Mouse (Mus musculus) heart, postnatal 36 days (tissue): ENCODE data around the gene Deaf1. TPM values are rescaled to one million over a fixed set of nuclear protein-coding genes. Genes with fewer than 3 reads are reported as not detected.

Experiments used
- DNase-seq, 2 experiments: peaks; one replicate each; pipeline ENCODE4 v3.0.0; 2021 to 2022
- intact Hi-C: fragments of 180-260 bp; cut with DNase I; formaldehyde crosslinking; loops from one replicate; pipeline ENCODE4 v1.15.1; 2025
- total RNA-seq, 2 experiments: library from RNA; stranded (reverse); gene quantifications; 2 replicates each; pipeline ENCODE4 v1.2.3; 2021

Gene Deaf1
- total RNA-seq, 2 experiments from 2014 or later, result 16.5 to 17.1 TPM

DNA sequence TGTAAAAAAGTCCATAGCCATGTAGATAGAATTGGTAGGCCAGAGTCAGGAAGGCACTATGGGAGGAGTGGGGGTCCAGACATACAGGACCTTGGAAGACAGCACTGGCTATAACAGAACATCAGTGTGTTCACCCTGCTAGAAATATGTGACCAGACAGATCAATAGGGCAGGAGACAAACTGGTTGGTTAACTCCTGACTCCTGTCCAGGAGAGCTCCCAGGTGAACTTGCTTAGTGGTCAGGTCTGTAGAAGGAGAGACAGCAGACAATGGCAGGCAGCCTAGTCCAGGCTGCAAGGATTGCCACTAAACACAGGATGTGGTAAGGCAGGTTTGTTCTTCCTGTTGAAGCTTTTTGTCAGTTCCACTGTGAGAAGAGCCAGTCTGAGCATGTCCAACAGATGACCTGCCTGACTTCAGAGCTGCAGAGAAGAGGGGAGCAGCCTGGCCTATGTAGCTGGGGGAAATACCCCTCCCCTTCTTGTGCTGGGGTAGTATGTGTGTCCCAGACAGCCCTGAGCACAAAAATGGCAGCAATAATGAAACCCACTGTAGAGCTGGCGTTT lies 24.7 kb downstream of the Deaf1 start:
- intact Hi-C loops, result no loop called here
- DNase-seq, result no peak

DNA sequence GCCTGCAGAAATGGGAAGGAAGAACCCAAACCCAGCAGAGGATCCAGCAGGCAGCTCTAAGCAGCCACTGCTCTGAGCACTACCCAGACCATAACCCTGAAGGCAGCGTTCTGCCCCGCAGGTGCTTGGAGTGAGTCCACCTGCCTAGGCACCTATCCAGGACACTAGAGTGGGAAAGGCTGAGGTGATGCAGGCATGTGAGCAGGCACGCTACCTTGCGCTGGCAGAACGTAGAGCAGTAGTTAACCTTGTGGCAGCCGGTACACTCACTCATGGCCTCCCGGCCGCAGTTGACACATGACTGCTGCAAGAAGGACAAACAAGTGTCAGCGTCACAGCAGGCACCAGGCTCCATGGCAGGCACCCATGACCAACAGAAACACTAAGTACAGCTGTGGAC lies 26.1 kb downstream of the Deaf1 start:
- DNase-seq, result no peak
- intact Hi-C loops, result no loop called here

DNA sequence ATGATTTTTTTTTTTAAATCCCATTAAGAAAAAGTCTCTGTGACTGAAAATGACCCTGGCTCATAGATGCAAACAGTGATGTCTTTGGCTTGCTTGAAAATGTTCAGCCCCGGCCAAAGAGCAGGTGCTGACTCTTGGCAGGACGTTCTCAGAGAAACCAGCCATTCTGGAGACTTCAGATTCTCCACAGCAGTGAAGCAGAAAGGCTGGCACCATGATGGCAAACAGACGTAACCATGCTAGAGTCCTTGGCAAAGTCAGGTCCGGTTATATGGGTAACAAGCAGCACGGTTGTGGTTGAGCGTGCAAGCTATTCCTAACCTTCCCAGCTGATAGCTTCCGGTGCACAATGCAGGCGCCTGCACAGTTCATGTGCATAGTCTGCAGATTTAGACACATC lies 28.3 kb downstream of the Deaf1 start:
- intact Hi-C loops, result no loop called here
- no peak for DNase-seq

DNA sequence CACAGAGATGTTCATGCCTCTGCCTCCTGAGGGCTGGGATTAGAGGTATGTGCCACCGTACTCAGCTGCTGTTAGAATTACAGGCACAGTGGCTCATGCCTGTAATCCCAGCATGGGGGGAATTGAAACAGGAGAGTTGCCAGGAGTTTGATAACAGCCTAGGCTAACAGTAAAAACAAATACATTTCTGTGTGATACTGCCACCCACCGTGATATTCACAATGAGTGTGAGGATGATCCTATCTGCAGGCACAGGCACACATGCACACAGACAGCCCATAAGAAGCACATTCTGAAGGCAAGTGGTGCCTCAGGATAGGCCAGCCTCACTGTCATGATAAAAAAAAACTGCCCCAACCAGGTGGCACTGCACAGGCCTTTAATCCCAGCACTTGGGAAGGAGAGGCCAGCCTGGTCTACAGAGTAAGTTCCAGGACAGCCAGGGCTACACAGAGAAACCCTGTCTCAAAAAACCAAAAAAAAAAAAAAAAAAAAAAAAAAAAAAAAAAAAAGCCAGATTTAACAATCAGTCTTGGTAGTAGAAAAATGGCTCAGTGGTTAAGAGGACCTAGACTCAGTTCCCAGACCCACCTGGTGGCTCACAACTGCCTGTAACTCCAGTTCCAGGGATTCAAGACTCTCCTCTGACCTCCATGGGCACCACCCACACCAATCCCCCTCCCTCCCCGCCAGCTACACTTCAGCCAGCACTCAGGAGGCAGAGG lies 29.4 kb downstream of the Deaf1 start:
- no peak for DNase-seq
- intact Hi-C loops, result no loop called here

DNA sequence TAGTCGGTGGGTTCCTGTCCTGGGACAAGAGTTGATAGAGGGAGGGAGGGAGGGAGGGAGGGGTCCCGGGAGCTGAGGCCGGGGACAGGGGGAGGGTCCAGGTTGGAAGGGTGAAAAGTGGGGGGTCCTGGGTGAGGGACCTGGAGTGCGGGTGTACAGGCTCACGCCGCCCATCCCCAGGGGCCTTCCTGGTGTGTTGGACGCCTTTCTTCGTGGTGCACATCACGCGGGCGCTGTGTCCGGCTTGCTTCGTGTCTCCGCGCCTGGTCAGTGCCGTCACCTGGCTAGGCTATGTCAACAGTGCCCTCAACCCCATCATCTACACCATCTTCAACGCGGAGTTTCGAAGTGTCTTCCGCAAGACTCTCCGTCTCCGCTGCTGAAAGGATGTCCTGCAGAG lies 33.0 kb downstream of the Deaf1 start:
- intact Hi-C loops, result no loop called here
- DNase-seq, result no peak

DNA sequence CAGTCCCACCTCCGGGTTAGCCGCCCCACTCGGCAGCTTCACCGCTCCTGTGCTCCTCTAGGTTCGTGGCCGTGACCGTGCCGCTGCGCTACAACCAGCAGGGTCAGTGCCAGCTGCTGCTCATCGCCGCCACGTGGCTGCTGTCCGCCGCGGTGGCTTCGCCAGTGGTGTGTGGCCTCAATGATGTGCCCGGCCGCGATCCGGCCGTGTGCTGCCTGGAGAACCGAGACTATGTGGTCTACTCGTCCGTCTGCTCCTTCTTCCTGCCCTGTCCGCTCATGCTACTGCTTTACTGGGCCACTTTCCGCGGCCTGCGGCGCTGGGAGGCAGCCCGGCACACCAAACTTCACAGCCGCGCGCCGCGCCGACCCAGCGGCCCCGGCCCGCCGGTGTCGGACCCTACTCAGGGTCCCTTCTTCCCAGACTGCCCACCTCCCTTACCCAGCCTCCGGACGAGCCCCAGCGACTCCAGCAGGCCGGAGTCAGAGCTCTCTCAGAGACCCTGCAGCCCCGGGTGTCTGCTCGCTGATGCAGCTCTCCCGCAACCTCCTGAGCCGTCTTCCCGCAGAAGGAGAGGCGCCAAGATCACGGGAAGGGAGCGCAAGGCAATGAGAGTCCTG lies 33.5 kb downstream of the Deaf1 start:
- DNase-seq, result peak in 1 of 2 experiments; percentile 19
- intact Hi-C loops, result no loop called here

DNA sequence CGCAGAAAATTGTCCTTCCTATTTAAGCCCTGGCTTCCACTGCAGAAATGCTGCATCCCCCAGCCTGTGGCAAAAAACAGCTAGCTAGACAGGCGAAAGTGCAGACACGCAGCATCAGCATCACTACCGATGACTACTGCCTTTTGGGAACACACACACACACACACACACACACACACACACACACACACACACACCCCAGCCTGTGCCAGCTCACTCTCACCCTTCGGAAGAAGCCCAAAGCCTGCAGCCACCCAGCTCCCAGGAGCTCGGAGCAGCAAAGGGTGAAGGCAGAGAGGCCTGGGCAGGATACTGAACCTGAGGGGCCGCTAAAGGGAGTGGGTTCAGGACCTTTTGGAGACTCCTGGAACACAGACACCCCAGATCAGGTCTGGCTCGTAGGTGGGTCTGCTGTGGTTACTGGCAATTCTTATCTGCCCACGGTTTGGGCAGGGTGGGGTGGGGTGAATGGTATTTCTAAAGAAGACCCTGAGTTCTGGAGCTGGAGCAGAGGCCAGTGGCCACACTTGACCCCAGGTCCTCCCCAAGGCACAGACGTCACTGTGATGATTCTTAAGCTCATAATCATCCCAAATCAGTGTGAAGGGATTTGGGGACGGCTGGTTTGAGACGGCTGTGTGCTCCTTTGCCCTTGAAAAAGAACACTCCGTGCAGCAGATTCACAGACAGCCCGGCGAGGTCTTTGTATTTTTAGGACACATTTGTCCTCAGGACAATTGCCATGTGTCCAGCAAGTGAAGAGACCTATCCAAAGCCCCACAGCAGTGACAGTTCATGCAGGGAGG lies 34.7 kb downstream of the Deaf1 start:
- intact Hi-C loops, result no loop called here
- no peak for DNase-seq

DNA sequence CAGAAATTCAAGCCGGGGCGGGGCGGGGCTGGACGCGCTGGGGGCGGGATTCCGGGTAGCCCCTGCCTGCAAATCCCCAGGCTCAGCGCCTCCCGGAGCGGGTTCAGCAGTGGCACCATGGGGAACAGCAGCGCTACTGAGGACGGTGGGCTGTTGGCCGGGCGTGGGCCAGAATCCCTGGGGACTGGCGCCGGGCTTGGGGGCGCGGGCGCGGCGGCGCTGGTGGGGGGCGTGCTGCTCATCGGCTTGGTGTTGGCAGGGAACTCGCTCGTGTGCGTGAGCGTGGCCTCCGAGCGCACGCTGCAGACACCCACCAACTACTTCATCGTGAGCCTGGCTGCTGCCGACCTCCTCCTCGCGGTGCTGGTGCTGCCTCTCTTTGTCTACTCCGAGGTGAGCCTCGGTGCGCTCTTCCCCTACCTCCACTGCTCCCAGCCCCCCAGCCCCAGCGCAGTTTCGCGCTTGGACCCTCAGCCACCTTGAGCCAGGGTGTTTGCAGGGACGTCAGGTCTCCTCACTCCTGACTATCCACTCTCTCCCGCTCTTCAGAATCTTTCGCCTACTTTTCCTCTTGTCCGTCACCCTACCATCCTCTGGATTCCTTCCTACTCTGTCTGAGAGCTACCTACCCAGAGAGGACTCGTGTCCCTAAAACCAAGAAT lies 35.4 kb downstream of the Deaf1 start, which contains the start of gene Drd4:
Drd4 (plus strand) TSS at position 86 of the 662 bp plus-strand sequence.
- no peak for DNase-seq
- intact Hi-C loops, result no loop called here

DNA sequence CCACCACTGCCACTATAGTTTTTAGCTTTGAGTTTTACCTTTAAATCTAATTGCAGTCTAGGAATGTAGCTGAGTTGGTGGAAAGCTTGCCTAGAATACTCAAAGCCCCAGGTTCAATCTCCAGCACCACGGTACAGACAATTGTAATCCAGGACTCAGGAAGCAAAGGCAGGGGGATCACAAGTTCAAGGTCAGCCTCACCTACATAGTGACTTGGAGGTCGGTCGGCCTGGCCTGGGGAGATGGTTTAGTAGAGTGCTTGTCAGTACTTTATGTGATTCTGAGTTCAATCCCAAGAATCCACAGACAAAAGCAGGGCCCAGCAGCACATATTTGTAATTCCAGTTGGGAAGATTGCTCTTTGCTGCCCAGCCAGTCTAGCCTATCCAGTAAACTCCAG lies 39.4 kb downstream of the Deaf1 start:
- intact Hi-C loops, result no loop called here
- DNase-seq, result no peak

DNA sequence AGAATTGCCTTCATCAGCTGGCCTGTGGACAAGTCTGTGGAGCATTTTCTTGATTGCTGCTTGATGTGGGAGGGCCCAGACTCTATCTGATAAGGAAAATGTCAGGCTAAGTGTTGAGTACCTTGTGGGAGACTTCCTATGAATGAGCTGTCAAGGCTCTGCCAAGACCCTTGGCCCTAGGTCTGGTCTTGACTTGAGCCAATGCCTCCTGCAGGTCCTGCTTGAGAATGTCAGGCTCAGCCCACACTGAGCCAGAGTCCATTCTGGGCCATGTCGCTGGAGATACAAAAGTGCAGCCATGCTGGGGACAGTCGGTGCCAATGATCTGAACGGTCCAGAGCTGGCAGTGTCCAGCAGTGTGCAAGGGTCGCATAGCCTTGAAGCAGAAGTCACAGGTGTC lies 44.7 kb downstream of the Deaf1 start:
- no peak for DNase-seq
- intact Hi-C loops, result no loop called here

DNA sequence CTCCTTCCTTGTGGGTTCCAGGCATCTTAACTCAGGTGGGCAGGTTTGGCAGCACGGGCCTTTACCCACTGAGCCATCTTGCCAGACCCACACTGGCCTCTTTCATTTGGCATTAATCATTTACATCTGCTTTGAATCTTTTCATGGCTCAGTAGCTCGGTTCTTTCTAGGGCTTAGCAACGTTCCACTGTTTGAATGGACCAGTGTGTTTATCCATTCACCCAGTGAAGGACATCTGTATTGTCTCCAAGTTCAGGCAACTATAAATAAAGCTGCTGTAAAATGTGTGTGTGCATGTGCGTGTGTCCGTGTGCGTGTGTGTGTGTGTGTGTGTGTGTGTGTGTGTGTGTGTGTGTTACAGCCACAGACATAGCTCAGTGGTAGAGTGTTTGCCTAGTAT lies 46.0 kb downstream of the Deaf1 start:
- intact Hi-C loops, result no loop called here
- DNase-seq, result no peak

DNA sequence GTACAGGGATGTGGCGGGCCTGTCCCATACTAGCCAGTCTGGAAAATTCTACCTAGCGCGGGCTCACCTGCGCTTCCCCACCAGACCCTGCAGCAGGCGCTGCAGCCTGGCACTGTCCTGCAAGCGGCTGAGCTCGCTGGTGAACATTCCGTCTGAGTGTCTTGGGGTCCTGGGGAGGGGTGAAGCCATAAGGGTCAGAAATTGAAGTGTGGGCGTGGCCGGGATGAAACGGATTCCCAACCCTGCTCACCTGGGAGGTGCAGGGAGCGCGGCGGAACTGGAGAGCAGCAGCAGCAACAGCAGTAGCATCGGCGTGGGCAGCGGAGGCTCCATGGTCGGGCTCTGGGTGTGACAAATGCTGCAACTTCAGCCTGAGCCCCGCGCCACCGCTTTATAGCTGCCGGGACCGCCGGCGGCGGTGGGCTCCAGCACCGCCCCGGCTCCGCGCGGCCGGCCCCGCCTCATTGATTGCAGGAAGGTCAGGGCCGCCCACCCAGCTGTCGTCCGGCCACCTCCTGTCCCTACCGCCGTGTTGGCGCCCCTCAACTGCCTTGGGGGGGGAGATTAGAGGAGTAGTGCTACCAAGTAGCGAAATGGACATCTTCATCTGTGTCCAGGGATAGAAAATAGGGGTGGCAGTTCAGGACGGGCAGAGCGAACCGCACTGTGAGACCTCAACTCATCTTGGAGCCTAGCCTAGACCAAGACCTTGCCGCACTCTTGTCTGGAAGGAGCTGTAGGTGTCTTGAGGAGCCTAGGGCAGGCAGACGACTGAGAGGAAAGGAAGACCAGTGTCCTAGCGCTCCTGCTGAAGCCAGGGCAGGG lies 48.5 kb downstream of the Deaf1 start, which contains the start of gene Sct:
Sct (minus strand) TSS at position 368 of the 825 bp plus-strand sequence.
- no peak for DNase-seq

DNA sequence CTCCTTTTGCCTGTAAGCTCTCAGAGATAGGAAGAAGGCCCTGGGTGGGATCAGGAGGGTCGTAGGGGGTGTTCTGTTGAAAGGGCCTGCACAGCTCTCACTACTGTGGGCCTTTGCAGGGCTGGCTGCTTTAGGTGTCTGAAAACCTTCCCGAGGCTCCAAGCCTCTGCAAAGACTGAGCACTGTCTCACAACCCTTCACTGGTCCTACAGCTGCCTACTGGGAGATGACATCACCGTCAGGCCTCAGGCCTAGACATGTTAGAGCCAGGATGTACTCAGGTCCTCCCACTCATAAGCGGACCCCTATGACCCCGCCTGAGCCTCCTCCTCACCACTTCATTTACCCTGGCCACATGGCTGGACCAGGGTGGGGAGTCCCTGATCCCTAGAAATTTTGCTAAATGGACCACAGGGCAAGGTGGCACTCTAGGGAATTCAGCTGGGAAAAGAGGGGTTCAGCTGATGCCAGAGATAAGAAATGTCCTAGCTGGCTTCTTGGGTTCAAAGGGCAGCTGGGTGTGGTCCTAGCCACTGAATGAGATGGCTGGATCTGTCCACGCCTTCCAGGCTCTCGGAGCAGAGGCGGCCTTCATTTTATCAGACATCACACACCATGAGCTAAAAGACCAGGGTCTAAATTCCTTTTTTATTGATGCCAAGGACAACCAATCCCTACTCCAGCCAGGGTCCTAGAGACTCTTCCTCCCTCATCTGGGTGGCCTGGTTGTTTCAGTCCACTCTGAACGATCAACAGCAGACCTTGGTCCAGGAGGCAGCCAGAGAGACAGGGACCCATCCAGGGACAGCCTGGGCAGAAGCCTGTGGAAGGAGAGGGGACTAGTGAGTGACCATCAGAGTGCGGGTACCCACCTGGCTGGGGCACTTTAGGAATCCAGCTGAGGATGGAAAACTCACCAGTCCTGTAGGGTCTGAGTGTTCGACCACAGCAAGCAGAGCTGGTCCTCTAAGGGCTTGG lies 49.5 kb downstream of the Deaf1 start:
- intact Hi-C loops, result no loop called here
- no peak for DNase-seq

More for the DNA sequence above, 48.5 kb downstream of the Deaf1 start, which contains the start of gene Sct:
- intact Hi-C loops, result no loop called here

DNA sequence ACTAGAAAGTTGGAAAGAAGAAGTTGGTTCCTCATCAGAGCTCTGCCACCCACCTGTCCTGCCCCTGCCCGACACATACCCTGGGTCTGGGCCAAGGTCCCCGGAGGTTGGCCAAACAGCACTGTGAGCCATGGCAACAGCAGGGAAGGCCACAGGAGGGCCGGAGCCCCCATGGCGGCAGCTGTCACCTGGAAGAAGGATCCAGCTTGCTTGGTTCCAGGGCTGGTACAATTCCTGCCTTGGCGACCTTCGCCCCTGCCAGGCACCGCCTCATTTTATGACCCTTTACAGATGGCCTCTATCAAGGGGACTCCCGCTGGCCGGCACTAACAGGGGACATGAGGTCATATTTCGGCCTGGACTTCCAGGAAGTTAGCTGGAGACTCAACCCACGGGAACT lies 50.9 kb downstream of the Deaf1 start, which contains the start of gene Cdhr5:
Cdhr5 (minus strand) TSS at position 241 of the 400 bp plus-strand sequence.
- no peak for DNase-seq
- intact Hi-C loops, result no loop called here

DNA sequence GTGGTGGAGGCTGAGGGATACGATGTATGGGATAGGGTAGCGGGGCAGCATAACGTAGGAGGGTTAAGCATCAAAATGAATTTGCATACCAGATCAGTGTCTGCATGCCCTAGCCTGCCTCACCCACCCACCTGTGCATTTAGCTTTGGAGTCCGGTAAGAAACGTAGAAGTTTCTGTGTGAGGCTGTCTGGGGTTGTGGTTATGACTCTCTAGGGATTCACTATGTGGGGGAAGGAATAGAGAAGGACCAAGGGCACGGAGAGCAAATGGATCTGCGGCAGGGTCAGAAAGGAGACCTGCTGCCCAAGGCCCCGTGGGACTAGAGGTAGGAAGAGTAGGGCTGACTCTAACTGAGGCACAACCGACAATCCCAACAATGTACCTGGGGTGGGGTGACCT lies 52.1 kb downstream of the Deaf1 start:
- no peak for DNase-seq
- intact Hi-C loops, result no loop called here

DNA sequence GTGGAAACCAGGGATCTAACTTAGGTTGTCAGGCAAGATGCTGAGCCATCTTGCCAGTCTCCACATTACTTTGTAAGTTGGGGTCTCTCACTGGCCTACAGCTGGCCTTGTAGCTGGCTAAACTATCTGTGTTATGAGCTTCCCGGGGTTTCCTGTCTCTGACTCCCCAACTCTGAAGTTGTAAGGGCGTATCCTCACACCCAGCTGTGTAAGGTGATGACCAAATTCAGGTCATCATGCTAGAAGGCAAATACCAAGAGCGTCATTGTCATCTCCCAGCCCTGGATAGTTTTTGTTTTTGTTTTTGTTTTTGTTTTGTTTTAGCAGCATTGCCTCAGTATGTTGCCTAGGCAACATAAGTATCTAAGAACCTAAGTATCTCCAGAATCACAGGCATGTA lies 56.9 kb downstream of the Deaf1 start:
- intact Hi-C loops, result loop anchor here (5.0 kb wide), 1 partner anchor 52 kb away; no protein-coding TSS in a partner anchor
- no peak for DNase-seq

DNA sequence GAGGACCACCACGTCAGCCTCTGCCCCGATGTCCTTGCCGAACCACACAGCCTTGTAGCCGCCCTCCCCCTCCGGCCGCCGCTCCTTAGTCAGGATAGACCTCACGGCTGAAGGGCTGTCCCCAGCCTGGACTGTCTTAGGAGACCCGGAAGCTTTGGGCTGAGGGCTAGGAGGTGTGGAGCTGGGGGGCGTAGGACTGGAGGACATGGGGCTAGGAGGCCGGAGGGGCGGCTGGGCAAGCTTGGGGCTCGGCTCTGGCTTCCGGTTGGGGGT lies 58.3 kb downstream of the Deaf1 start:
- intact Hi-C loops, result no loop called here

DNA sequence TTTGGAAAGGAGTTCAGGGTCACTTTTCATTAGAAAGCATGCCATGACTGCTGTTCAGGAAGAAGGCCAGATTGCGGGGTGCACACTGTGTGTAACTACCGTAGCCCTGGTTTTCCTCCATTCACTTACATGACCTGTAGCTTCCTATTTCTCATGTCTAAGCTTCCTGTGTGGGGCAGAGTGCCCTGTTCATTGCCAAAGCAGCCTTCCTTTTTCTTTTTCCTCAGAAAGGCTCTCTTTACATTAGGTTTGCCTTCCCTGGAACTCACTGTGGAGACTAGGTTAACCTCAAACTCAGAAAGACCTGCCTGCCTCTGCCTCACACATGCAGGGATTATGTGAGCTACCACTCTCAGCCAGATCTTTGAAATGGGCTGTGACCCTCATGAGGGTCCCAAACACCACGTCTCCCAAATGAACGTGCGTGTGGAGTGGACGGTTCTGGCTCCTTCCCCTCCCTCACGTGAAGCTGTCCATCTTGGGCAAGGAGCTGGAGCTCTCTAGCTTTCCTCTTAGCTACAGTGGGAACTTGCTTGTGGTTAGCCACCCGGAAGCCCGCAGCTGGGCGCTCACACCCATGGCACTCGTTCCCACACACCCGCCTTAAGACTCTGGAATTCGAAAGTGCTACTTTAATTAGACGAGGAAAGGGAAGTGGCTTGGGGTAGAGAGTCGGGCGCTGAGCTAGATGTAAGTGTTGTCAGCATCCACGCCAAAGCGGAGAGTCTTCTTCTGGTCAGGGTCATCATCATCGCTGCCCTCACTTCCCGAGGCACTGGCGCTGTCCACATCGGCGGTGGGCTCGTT lies 58.8 kb downstream of the Deaf1 start:
- DNase-seq, result peak; percentile 32 to 40

More for the DNA sequence above, 58.3 kb downstream of the Deaf1 start:
- no peak for DNase-seq

More for the DNA sequence above, 58.8 kb downstream of the Deaf1 start:
- intact Hi-C loops, result no loop called here
